Mouse (Mus musculus) forebrain, postnatal 0 days (tissue): ENCODE data around the gene Nlrc5. TPM values are rescaled to one million over a fixed set of nuclear protein-coding genes. Genes with fewer than 3 reads are reported as not detected.

Experiments
- ATAC-seq: fragments of 200-750 bp; cut with Nextera tagmentation; 2 replicates; pipeline ENCODE4 v1.8.0; 2017; ENCODE audit warnings: mild to moderate bottlenecking, moderate library complexity
- DNase-seq: peaks from one replicate; pipeline ENCODE4 v3.0.0-alpha.2; 2015
- H3K27ac ChIP-seq: fragments of 300-500 bp; sonication (generic); 2 replicates; pipeline ENCODE4 v1.5.1; 2014; ENCODE audit warnings: low read depth, mild to moderate bottlenecking, antibody characterized with exemption, low read length, moderate library complexity, mixed read lengths
- H3K27me3 ChIP-seq: fragments of 300-500 bp; sonication (generic); 2 replicates; pipeline ENCODE4 v1.6.1; 2014; ENCODE audit warnings: mild to moderate bottlenecking, low read length, mixed read lengths; ENCODE audit not compliant: insufficient read depth
- H3K36me3 ChIP-seq: fragments of 300-500 bp; sonication (generic); 2 replicates; pipeline ENCODE4 v1.6.1; 2014; ENCODE audit warnings: mild to moderate bottlenecking, moderate library complexity; ENCODE audit not compliant: insufficient read depth
- H3K4me1 ChIP-seq: fragments of 300-500 bp; sonication (generic); 2 replicates; pipeline ENCODE4 v1.6.1; 2014; ENCODE audit warnings: antibody characterized with exemption; ENCODE audit not compliant: insufficient read depth
- H3K4me2 ChIP-seq: fragments of 300-500 bp; sonication (generic); 2 replicates; pipeline ENCODE4 v1.6.1; 2014; ENCODE audit warnings: low read depth, mild to moderate bottlenecking, moderate library complexity
- H3K4me3 ChIP-seq: fragments of 300-500 bp; sonication (generic); 2 replicates; pipeline ENCODE4 v1.5.1; 2014; ENCODE audit warnings: low read depth, low read length, mixed read lengths
- H3K9ac ChIP-seq: fragments of 300-500 bp; sonication (generic); 2 replicates; pipeline ENCODE4 v1.6.1; 2014; ENCODE audit warnings: mild to moderate bottlenecking
- H3K9me3 ChIP-seq: fragments of 300-500 bp; sonication (generic); 2 replicates; pipeline ENCODE4 v1.6.1; 2016; ENCODE audit warnings: low read length
- CTCF ChIP-seq: sonication (generic); IDR thresholded peaks from 2 replicates; pipeline ENCODE4 v1.5.1; 2016; ENCODE audit warnings: antibody characterized with exemption, control low read depth, low read depth
- WGBS: fragments of 180-500 bp; shearing (Covaris S2); extraction: QIAGEN DNeasy Blood & Tissue Kit; methylation state at CpG from one replicate; pipeline ENCODE4 v1.1.7; 2014; 5-methylcytosine and 5-hydroxymethylcytosine counted together
- polyA plus RNA-seq: library from polyadenylated mRNA; unstranded; fragments of >200 nt; fragmentation: Nextera tagmentation; extraction: Ambion mirVana; gene quantifications from 2 replicates; pipeline ENCODE4 v1.2.1, GENCODE M21; 2015
- total RNA-seq: library from RNA; depleted of rRNA; stranded (reverse); fragments of >200 nt; gene quantifications from 2 replicates; pipeline ENCODE4 v1.2.3, GENCODE M21; 2014

Nlrc5 gene
- total and polyA plus RNA-seq, 2 experiments from 2014 or later, result 0.36 to 1.6 TPM

DNA sequence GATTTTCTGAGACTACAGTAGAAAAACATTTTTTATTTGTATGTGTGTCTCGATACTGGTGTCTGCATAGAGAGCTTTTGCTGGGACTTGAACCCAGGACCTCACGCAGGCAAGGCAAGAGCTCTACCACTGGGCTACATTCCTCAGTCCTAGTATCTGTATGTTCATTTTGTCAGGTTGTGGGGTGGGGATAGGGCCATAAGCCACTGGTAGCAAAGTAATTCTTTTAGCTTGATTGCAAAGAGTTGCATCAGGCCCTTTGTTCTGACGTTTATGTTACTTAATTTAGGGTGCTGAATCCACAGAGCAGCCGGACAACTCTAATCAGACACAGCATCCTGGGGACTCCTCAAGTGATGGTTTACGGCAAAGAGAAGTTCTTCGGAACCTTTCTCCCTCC, 43.7 kb upstream of the Nlrc5 start:
- H3K36me3 ChIP-seq, result peaks cover 58% of the 10 kb centered on the region
- H3K4me3 ChIP-seq, result no peak overlapping the region
- peaks cover 9% of the 10 kb centered on the region for H3K4me1 ChIP-seq
- no peak overlapping the region for H3K9ac ChIP-seq
- no peaks in the 10 kb centered on the region for H3K27me3 ChIP-seq
- ATAC-seq (no peak), DNase-seq (no peak)
- TF ChIP-seq CTCF, result no peak
- H3K27ac ChIP-seq, result no peak overlapping the region
- WGBS, result 94% methylated on average over 6 of the region's 6 CpGs
- H3K9me3 ChIP-seq, result no peaks in the 10 kb centered on the region
- H3K4me2 ChIP-seq, result no peak overlapping the region

GRCm38 (mm10) chr8:94390910-94391309, 43.2 kb upstream of the Nlrc5 start:
- H3K4me2 ChIP-seq, result no peak overlapping the region
- H3K36me3 ChIP-seq, result peaks cover 63% of the 10 kb centered on the region
- H3K27ac ChIP-seq, result no peak overlapping the region
- TF ChIP-seq CTCF, result no peak
- H3K27me3 ChIP-seq, result no peaks in the 10 kb centered on the region
- 96% methylated on average over 8 of the region's 8 CpGs for WGBS
- H3K9me3 ChIP-seq, result no peaks in the 10 kb centered on the region
- peaks cover 5% of the 10 kb centered on the region for H3K4me1 ChIP-seq
- H3K9ac ChIP-seq, result no peak overlapping the region
- DNase-seq, result no peak
- H3K4me3 ChIP-seq, result no peak overlapping the region
- ATAC-seq, result no peak

GRCm38 (mm10) chr8:94392147-94392546, 42.0 kb upstream of the Nlrc5 start:
- H3K9ac ChIP-seq, result no peak overlapping the region
- no peaks in the 10 kb centered on the region for H3K27me3 ChIP-seq
- no peak overlapping the region for H3K4me2 ChIP-seq
- DNase-seq (peak; percentile 35), ATAC-seq (no peak)
- peak; percentile 56 for TF ChIP-seq CTCF
- 81% methylated on average over 12 of the region's 12 CpGs for WGBS
- H3K4me1 ChIP-seq, result peaks cover 5% of the 10 kb centered on the region
- peaks cover 74% of the 10 kb centered on the region for H3K36me3 ChIP-seq
- no peak overlapping the region for H3K4me3 ChIP-seq
- no peaks in the 10 kb centered on the region for H3K9me3 ChIP-seq
- no peak overlapping the region for H3K27ac ChIP-seq

DNA sequence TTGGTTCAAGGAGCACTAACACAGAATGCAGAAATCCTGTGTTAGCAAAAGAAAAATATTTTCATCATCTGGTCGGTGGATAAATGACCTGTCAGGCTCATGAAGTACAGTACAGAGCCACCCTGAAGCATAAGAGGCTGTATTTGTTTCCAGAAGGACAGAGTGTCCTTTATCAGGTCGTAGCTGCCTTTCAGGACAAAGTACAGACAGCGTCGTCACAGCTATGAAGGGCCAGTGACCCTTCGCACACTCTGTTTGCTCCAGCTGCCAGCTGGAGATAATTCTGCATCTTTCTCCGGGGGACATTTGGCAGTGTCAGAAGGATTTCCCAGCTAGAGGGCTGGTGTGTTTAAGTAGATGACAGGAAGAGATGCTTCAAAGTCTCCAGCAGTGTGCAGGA, 41.5 kb upstream of the Nlrc5 start:
- Histone ChIP-seq H3K27ac (no peak overlapping the region), H3K27me3 (no peaks in the 10 kb centered on the region), H3K9ac (no peak overlapping the region), H3K4me3 (no peak overlapping the region), H3K9me3 (no peaks in the 10 kb centered on the region), H3K4me2 (no peak overlapping the region), H3K36me3 (peaks cover 79% of the 10 kb centered on the region), H3K4me1 (peaks cover 4% of the 10 kb centered on the region)
- no peak for DNase-seq
- no peak for ATAC-seq
- no peak for TF ChIP-seq CTCF
- WGBS, result 85% methylated on average over 6 of the region's 6 CpGs

DNA sequence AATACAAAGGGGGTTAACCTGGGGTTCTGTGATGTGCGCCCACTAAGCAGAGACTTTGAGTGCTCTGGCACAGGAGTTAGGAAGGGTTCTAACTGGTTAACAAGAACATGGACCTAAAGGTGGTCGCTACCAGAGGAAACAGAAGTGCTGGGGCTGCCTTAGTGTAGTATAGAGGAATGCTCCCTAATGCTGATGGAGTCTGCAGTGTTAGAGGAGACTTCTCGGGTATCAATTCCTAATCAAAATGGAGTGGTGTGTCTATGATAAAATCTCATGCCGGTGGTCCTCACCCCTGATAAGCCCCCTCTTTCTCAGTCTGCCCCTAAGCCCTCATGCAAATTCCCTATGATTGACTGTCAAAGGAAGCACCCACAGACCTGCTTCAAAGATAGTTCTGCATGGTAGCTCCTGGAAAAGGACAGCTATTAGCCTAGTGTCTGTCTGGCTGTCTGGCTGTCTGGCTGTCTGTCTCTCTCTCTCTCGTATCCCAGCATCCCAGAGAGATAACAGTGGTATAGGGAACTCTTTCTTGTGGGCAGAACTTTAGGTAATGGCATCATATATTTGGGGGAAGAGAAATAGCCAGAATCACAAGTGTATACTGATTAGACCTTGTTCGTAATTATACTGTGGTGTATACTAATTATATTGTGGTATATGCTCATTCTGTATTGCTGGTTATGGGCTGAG, 38.2 kb upstream of the Nlrc5 start:
- Histone ChIP-seq H3K4me2 (no peak overlapping the region), H3K9ac (no peak overlapping the region), H3K27ac (no peak overlapping the region), H3K4me3 (no peak overlapping the region), H3K4me1 (no peaks in the 10 kb centered on the region), H3K27me3 (no peaks in the 10 kb centered on the region), H3K9me3 (no peaks in the 10 kb centered on the region), H3K36me3 (peaks cover 72% of the 10 kb centered on the region)
- ATAC-seq (no peak), DNase-seq (no peak)
- no peak for TF ChIP-seq CTCF
- WGBS, result 90% methylated on average over 6 of the region's 6 CpGs

GRCm38 (mm10) chr8:94396964-94397657, 37.0 kb upstream of the Nlrc5 start:
- Histone ChIP-seq H3K27me3 (no peaks in the 10 kb centered on the region), H3K4me1 (no peaks in the 10 kb centered on the region), H3K4me3 (no peak overlapping the region), H3K36me3 (peaks cover 61% of the 10 kb centered on the region), H3K27ac (no peak overlapping the region), H3K9me3 (no peaks in the 10 kb centered on the region), H3K4me2 (no peak overlapping the region), H3K9ac (no peak overlapping the region)
- 68% methylated on average over 11 of the region's 11 CpGs for WGBS
- DNase-seq (peak; percentile 50), ATAC-seq (peak; percentile 60)
- peak; percentile 72 for TF ChIP-seq CTCF

DNA sequence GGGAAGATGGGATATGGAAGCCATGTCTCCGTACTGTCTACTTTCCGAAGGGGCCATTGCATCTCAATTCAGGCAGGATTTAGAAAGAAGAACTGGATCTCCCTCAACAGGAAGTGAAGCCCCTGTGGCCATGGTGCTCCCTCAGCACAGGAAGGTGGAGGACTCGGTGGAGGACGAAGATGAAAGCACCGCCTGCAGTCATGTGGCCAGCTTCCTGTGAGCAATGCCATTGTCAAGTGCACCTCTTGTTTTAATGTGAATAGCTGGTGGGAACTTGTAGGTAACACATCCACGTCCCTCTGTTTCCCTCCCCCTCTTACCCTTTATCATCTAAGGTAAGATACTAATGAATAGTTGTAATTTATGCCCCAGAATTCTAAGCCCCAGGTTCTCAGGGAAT, 35.6 kb upstream of the Nlrc5 start:
- Histone ChIP-seq H3K27me3 (no peaks in the 10 kb centered on the region), H3K9ac (no peak overlapping the region), H3K27ac (no peak overlapping the region), H3K4me3 (no peak overlapping the region), H3K36me3 (peaks cover 48% of the 10 kb centered on the region), H3K4me1 (no peaks in the 10 kb centered on the region), H3K9me3 (no peaks in the 10 kb centered on the region), H3K4me2 (no peak overlapping the region)
- no peak for DNase-seq
- 78% methylated on average over 6 of the region's 6 CpGs for WGBS
- ATAC-seq, result no peak
- TF ChIP-seq CTCF, result no peak
